Mouse (Mus musculus): ENCODE data around the gene Prr29. TPM values are rescaled to one million over a fixed set of nuclear protein-coding genes. Genes with fewer than 3 reads are reported as not detected.

Gene Prr29
- total and polyA plus RNA-seq, 3 experiments: 0.37 to 10.4 (median 0.48) TPM

GRCm38 (mm10) chr11:106386409-106386808 lies 21.1 kb downstream of the Prr29 start:
- Histone ChIP-seq H3K27me3 (ENCODE audit: control insufficient read depth, insufficient read depth, low read length) (no peaks in the 10 kb centered on the region), H3K79me2 (replicated peaks; ENCODE audit: control insufficient read depth, insufficient read depth, low read length) (no peaks in the 10 kb centered on the region), H3K27ac (no peak overlapping the region; the same call in 1 of the 2 replicates), H3K4me3 (no peak overlapping the region), H3K4me1 (ENCODE audit: control insufficient read depth, insufficient read depth, low read length) (peaks cover 29% of the 10 kb centered on the region), H3K9ac (ENCODE audit: low read depth, low read length) (no peak overlapping the region), H3K36me3 (ENCODE audit: control insufficient read depth, insufficient read depth, low read length) (peaks cover 6% of the 10 kb centered on the region)
- TF ChIP-seq POLR2A (IDR thresholded peaks at IDR 0.05; ENCODE audit: insufficient read depth, low read depth, low read length) (no peak), EP300 (IDR thresholded peaks at IDR 0.05; ENCODE audit: insufficient read depth, low read depth, low read length) (no peak), CTCF (IDR thresholded peaks at IDR 0.05) (no peak)
- intact Hi-C loops (cut with DNase I): loop anchor here (10.0 kb wide), 1 partner anchor 442 kb away; no protein-coding TSS in a partner anchor
- 73% methylated on average over 3 of the region's 3 CpGs for WGBS
- DNase-seq: no peak

- Histone ChIP-seq H3K79me2 (replicated peaks; ENCODE audit: control insufficient read depth, insufficient read depth, low read length) (no peaks in the 10 kb centered on the region), H3K27me3 (ENCODE audit: control insufficient read depth, insufficient read depth, low read length) (no peaks in the 10 kb centered on the region), H3K36me3 (ENCODE audit: control insufficient read depth, insufficient read depth, low read length) (peaks cover 6% of the 10 kb centered on the region), H3K4me1 (ENCODE audit: control insufficient read depth, insufficient read depth, low read length) (peaks cover 30% of the 10 kb centered on the region), H3K4me3 (no peak overlapping the region), H3K9ac (ENCODE audit: low read depth, low read length) (no peak overlapping the region), H3K27ac (peak overlapping the region; percentile 59)
- no peak for TF ChIP-seq EP300 (IDR thresholded peaks at IDR 0.05; ENCODE audit: insufficient read depth, low read depth, low read length)
- no peak for TF ChIP-seq CTCF (IDR thresholded peaks at IDR 0.05)
- no peak for TF ChIP-seq POLR2A (IDR thresholded peaks at IDR 0.05; ENCODE audit: insufficient read depth, low read depth, low read length)
- intact Hi-C loops (cut with DNase I): loop anchor here (10.0 kb wide), 1 partner anchor 442 kb away; no protein-coding TSS in a partner anchor
- DNase-seq: no peak
- WGBS: 48% methylated on average over 6 of the region's 6 CpGs
These were observed 21.7 kb downstream of the Prr29 start for GRCm38 (mm10) chr11:106387020-106387419.

- WGBS: 26% methylated on average over 6 of the region's 6 CpGs
- Histone ChIP-seq H3K27ac (peak within 1 kb of the TSS; percentile 59), H3K4me3 (no peak within 1 kb of the TSS), H3K9ac (ENCODE audit: low read depth, low read length) (no peak within 1 kb of the TSS), H3K27me3 (ENCODE audit: control insufficient read depth, insufficient read depth, low read length) (no peaks in the 10 kb centered on the region), H3K4me1 (ENCODE audit: control insufficient read depth, insufficient read depth, low read length) (peaks cover 29% of the 10 kb centered on the region), H3K79me2 (replicated peaks; ENCODE audit: control insufficient read depth, insufficient read depth, low read length) (no peaks in the 10 kb centered on the region), H3K36me3 (ENCODE audit: control insufficient read depth, insufficient read depth, low read length) (peaks cover 6% of the 10 kb centered on the region)
- TF ChIP-seq CTCF (IDR thresholded peaks at IDR 0.05) (no peak), POLR2A (IDR thresholded peaks at IDR 0.05; ENCODE audit: insufficient read depth, low read depth, low read length) (no peak), EP300 (IDR thresholded peaks at IDR 0.05; ENCODE audit: insufficient read depth, low read depth, low read length) (no peak)
- peak in 1 of 2 experiments; percentile 58 for DNase-seq
- intact Hi-C loops (cut with DNase I): loop anchor here (10.0 kb wide), 1 partner anchor 443 kb away; no protein-coding TSS in a partner anchor
These were observed 22.5 kb downstream of the Prr29 start, which contains the start of gene Icam2 for GRCm38 (mm10) chr11:106387791-106388216. Icam2 (minus strand) TSS chr11:106388075.

DNA sequence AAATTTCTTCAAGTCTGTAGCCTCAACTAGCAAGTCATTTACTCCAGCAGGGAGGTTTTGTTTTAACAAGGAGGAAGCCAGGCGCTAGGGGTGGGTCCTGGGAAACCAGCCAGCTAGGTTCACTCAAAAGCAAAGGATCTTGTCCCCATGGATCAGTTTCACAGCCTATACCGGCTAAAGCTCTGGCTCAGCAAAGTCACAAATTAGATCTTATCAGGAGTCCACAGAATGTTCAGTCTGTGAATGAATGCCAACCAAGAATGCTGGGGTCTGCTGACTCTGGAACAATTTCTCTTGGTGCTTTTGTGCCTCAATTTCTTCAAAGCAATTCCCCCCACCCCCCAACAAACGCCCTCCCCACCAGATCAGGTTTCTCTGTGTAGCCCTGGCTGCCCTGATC lies 24.3 kb downstream of the Prr29 start:
- 31% methylated on average over 3 of the region's 3 CpGs for WGBS
- Histone ChIP-seq H3K4me3 (no peak overlapping the region), H3K79me2 (replicated peaks; ENCODE audit: control insufficient read depth, insufficient read depth, low read length) (no peaks in the 10 kb centered on the region), H3K36me3 (ENCODE audit: control insufficient read depth, insufficient read depth, low read length) (peaks cover 6% of the 10 kb centered on the region), H3K27ac (peak overlapping the region; percentile 51; the same call in 1 of the 2 replicates), H3K4me1 (ENCODE audit: control insufficient read depth, insufficient read depth, low read length) (peaks cover 18% of the 10 kb centered on the region), H3K27me3 (ENCODE audit: control insufficient read depth, insufficient read depth, low read length) (no peaks in the 10 kb centered on the region), H3K9ac (ENCODE audit: low read depth, low read length) (no peak overlapping the region)
- intact Hi-C loops (cut with DNase I): loop anchor here (10.0 kb wide), 1 partner anchor 445 kb away; no protein-coding TSS in a partner anchor
- DNase-seq: peak in 1 of 2 experiments; percentile 36
- TF ChIP-seq CTCF (IDR thresholded peaks at IDR 0.05) (no peak), EP300 (IDR thresholded peaks at IDR 0.05; ENCODE audit: insufficient read depth, low read depth, low read length) (no peak), POLR2A (IDR thresholded peaks at IDR 0.05; ENCODE audit: insufficient read depth, low read depth, low read length) (no peak)

- peak in 1 of 2 experiments; percentile 43 for DNase-seq
- H3K4me1 ChIP-seq (ENCODE audit: control insufficient read depth, insufficient read depth, low read length): peaks cover 18% of the 10 kb centered on the region
- H3K36me3 ChIP-seq (ENCODE audit: control insufficient read depth, insufficient read depth, low read length): peaks cover 6% of the 10 kb centered on the region
- WGBS: 33% methylated on average over 3 of the region's 3 CpGs
- H3K27ac ChIP-seq: peak overlapping the region; percentile 66
- 0 out of 2 replicates have a peak, but pooled peaks have one; percentile 46 for TF ChIP-seq EP300 (IDR thresholded peaks at IDR 0.05; ENCODE audit: insufficient read depth, low read depth, low read length)
- TF ChIP-seq POLR2A (IDR thresholded peaks at IDR 0.05; ENCODE audit: insufficient read depth, low read depth, low read length): no peak
- TF ChIP-seq CTCF (IDR thresholded peaks at IDR 0.05): no peak
- no peaks in the 10 kb centered on the region for H3K79me2 ChIP-seq (replicated peaks; ENCODE audit: control insufficient read depth, insufficient read depth, low read length)
- no peak overlapping the region for H3K9ac ChIP-seq (ENCODE audit: low read depth, low read length)
- no peak overlapping the region for H3K4me3 ChIP-seq
- intact Hi-C loops (cut with DNase I): loop anchor here (1.0 kb wide), 1 partner anchor 8 kb away; no protein-coding TSS in a partner anchor
- H3K27me3 ChIP-seq (ENCODE audit: control insufficient read depth, insufficient read depth, low read length): no peaks in the 10 kb centered on the region
These were observed 25.5 kb downstream of the Prr29 start for GRCm38 (mm10) chr11:106390757-106391156.

DNA sequence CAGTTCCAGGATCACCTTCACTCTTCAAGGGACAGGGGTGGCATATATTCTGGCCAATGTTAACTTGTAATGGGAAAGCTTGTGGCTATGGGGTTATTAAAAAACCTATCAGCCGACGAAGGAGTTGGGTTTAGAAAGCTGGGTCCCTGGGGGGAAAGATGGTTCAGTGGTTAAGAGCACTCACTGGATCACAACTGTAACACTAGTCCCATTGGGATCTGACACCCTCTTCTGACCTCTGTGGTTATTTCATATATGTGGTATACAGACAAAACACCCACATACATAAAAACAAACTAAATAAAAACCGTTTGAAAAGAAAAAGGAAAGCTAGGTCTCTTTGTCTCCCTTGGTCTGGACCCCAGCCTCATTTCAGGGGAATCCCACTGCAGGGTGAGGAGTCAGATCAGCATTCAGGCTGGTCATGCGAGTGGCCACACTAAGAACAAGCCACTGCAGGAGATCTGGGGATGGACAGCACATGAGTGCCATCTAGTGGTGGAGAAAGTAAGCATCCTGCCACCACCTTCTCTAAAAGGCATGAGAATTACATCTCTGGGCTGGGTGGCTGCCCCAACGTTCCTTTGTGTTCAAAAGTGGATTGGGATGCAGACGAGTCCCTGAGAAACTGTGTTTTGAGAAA lies 26.4 kb downstream of the Prr29 start:
- TF ChIP-seq POLR2A (IDR thresholded peaks at IDR 0.05; ENCODE audit: insufficient read depth, low read depth, low read length): no peak
- peak; percentile 95 for TF ChIP-seq EP300 (IDR thresholded peaks at IDR 0.05; ENCODE audit: insufficient read depth, low read depth, low read length)
- Histone ChIP-seq H3K9ac (ENCODE audit: low read depth, low read length) (no peak overlapping the region), H3K79me2 (replicated peaks; ENCODE audit: control insufficient read depth, insufficient read depth, low read length) (no peaks in the 10 kb centered on the region), H3K4me3 (no peak overlapping the region), H3K27me3 (ENCODE audit: control insufficient read depth, insufficient read depth, low read length) (no peaks in the 10 kb centered on the region), H3K27ac (peak overlapping the region; percentile 66; the same call in 1 of the 2 replicates), H3K36me3 (ENCODE audit: control insufficient read depth, insufficient read depth, low read length) (peaks cover 6% of the 10 kb centered on the region), H3K4me1 (ENCODE audit: control insufficient read depth, insufficient read depth, low read length) (peaks cover 18% of the 10 kb centered on the region)
- WGBS: 25% methylated on average over 6 of the region's 6 CpGs
- intact Hi-C loops (cut with DNase I): loop anchor here (1.0 to 2.0 kb wide), 3 partner anchors 9 to 89 kb away; no protein-coding TSS in a partner anchor
- DNase-seq: peak; percentile 70 to 72
